Mouse (Mus musculus): Measurements from ENCODE around the gene Slc25a33. TPM values are rescaled to one million over a fixed set of nuclear protein-coding genes. Genes with fewer than 3 reads are reported as not detected.

Gene Slc25a33
- polyA plus RNA-seq, 1 experiment: 7.2 TPM

GRCm38 (mm10) chr4:149796567-149797219 is 22.6 kb upstream of the Slc25a33 start:
- Histone ChIP-seq H3K4me1 (replicated peaks; ENCODE audit: control insufficient read depth, insufficient read depth, low read length) (peaks cover 5% of the 10 kb centered on the region), H3K27ac (ENCODE audit: control insufficient read depth, insufficient read depth, low read length) (no peak overlapping the region), H3K36me3 (ENCODE audit: control insufficient read depth, insufficient read depth, low read length) (no peaks in the 10 kb centered on the region), H3K4me3 (ENCODE audit: control insufficient read depth, insufficient read depth, low read length) (no peak overlapping the region), H3K27me3 (ENCODE audit: control insufficient read depth, insufficient read depth, low read length) (no peaks in the 10 kb centered on the region)
- WGBS: 91% methylated on average over 14 of the region's 14 CpGs
- no peak for DNase-seq
- no peak for TF ChIP-seq POLR2A (IDR thresholded peaks at IDR 0.05; ENCODE audit: control insufficient read depth, extremely low read depth, insufficient read depth, low read length, poor library complexity)
- TF ChIP-seq CTCF (IDR thresholded peaks at IDR 0.05; ENCODE audit: borderline replicate concordance, control insufficient read depth, extremely low read depth, insufficient read depth, low read length, poor library complexity): no peak

- H3K27ac ChIP-seq (ENCODE audit: control insufficient read depth, insufficient read depth, low read length): no peak overlapping the region
These were observed 20.9 kb upstream of the Slc25a33 start for GRCm38 (mm10) chr4:149794966-149795477.

GRCm38 (mm10) chr4:149794010-149794338 is 19.9 kb upstream of the Slc25a33 start:
- TF ChIP-seq CTCF (IDR thresholded peaks at IDR 0.05; ENCODE audit: borderline replicate concordance, control insufficient read depth, extremely low read depth, insufficient read depth, low read length, poor library complexity): no peak
- no peak for TF ChIP-seq POLR2A (IDR thresholded peaks at IDR 0.05; ENCODE audit: control insufficient read depth, extremely low read depth, insufficient read depth, low read length, poor library complexity)
- no peaks in the 10 kb centered on the region for H3K27me3 ChIP-seq (ENCODE audit: control insufficient read depth, insufficient read depth, low read length)
- no peak overlapping the region for H3K4me3 ChIP-seq (ENCODE audit: control insufficient read depth, insufficient read depth, low read length)
- no peaks in the 10 kb centered on the region for H3K36me3 ChIP-seq (ENCODE audit: control insufficient read depth, insufficient read depth, low read length)
- DNase-seq: no peak
- H3K4me1 ChIP-seq (replicated peaks; ENCODE audit: control insufficient read depth, insufficient read depth, low read length): peaks cover 5% of the 10 kb centered on the region
- H3K27ac ChIP-seq (ENCODE audit: control insufficient read depth, insufficient read depth, low read length): no peak overlapping the region
- WGBS: 82% methylated on average over 8 of the region's 8 CpGs

More at GRCm38 (mm10) chr4:149794966-149795477, 20.9 kb upstream of the Slc25a33 start:
- Histone ChIP-seq H3K36me3 (ENCODE audit: control insufficient read depth, insufficient read depth, low read length) (no peaks in the 10 kb centered on the region), H3K27me3 (ENCODE audit: control insufficient read depth, insufficient read depth, low read length) (no peaks in the 10 kb centered on the region), H3K4me3 (ENCODE audit: control insufficient read depth, insufficient read depth, low read length) (no peak overlapping the region), H3K4me1 (replicated peaks; ENCODE audit: control insufficient read depth, insufficient read depth, low read length) (peaks cover 5% of the 10 kb centered on the region)
- TF ChIP-seq CTCF (IDR thresholded peaks at IDR 0.05; ENCODE audit: borderline replicate concordance, control insufficient read depth, extremely low read depth, insufficient read depth, low read length, poor library complexity): no peak
- no peak for TF ChIP-seq POLR2A (IDR thresholded peaks at IDR 0.05; ENCODE audit: control insufficient read depth, extremely low read depth, insufficient read depth, low read length, poor library complexity)
- no peak for DNase-seq
- 89% methylated on average over 7 of the region's 7 CpGs for WGBS

GRCm38 (mm10) chr4:149793156-149794009 is 19.3 kb upstream of the Slc25a33 start:
- peaks cover 5% of the 10 kb centered on the region for H3K4me1 ChIP-seq (replicated peaks; ENCODE audit: control insufficient read depth, insufficient read depth, low read length)
- H3K4me3 ChIP-seq (ENCODE audit: control insufficient read depth, insufficient read depth, low read length): no peak overlapping the region
- no peak for TF ChIP-seq POLR2A (IDR thresholded peaks at IDR 0.05; ENCODE audit: control insufficient read depth, extremely low read depth, insufficient read depth, low read length, poor library complexity)
- TF ChIP-seq CTCF (IDR thresholded peaks at IDR 0.05; ENCODE audit: borderline replicate concordance, control insufficient read depth, extremely low read depth, insufficient read depth, low read length, poor library complexity): no peak
- peak; percentile 70 for DNase-seq
- 37% methylated on average over 13 of the region's 13 CpGs for WGBS
- no peak overlapping the region for H3K27ac ChIP-seq (ENCODE audit: control insufficient read depth, insufficient read depth, low read length)
- H3K36me3 ChIP-seq (ENCODE audit: control insufficient read depth, insufficient read depth, low read length): no peaks in the 10 kb centered on the region
- no peaks in the 10 kb centered on the region for H3K27me3 ChIP-seq (ENCODE audit: control insufficient read depth, insufficient read depth, low read length)

- Histone ChIP-seq H3K4me1 (replicated peaks; ENCODE audit: control insufficient read depth, insufficient read depth, low read length) (peaks cover 5% of the 10 kb centered on the region), H3K27ac (ENCODE audit: control insufficient read depth, insufficient read depth, low read length) (no peak overlapping the region)
- 24% methylated on average over 10 of the region's 10 CpGs for WGBS
These were observed 18.2 kb upstream of the Slc25a33 start for GRCm38 (mm10) chr4:149792159-149792800.

GRCm38 (mm10) chr4:149791470-149791869 is 17.4 kb upstream of the Slc25a33 start:
- H3K27ac ChIP-seq (ENCODE audit: control insufficient read depth, insufficient read depth, low read length): no peak overlapping the region
- 92% methylated on average over 4 of the region's 4 CpGs for WGBS

More at GRCm38 (mm10) chr4:149792159-149792800, 18.2 kb upstream of the Slc25a33 start:
- H3K36me3 ChIP-seq (ENCODE audit: control insufficient read depth, insufficient read depth, low read length): no peaks in the 10 kb centered on the region
- H3K27me3 ChIP-seq (ENCODE audit: control insufficient read depth, insufficient read depth, low read length): no peaks in the 10 kb centered on the region
- DNase-seq: no peak
- H3K4me3 ChIP-seq (ENCODE audit: control insufficient read depth, insufficient read depth, low read length): no peak overlapping the region
- TF ChIP-seq POLR2A (IDR thresholded peaks at IDR 0.05; ENCODE audit: control insufficient read depth, extremely low read depth, insufficient read depth, low read length, poor library complexity): no peak
- TF ChIP-seq CTCF (IDR thresholded peaks at IDR 0.05; ENCODE audit: borderline replicate concordance, control insufficient read depth, extremely low read depth, insufficient read depth, low read length, poor library complexity): no peak

More at GRCm38 (mm10) chr4:149791470-149791869, 17.4 kb upstream of the Slc25a33 start:
- DNase-seq: no peak
- Histone ChIP-seq H3K4me3 (ENCODE audit: control insufficient read depth, insufficient read depth, low read length) (no peak overlapping the region), H3K4me1 (replicated peaks; ENCODE audit: control insufficient read depth, insufficient read depth, low read length) (peaks cover 5% of the 10 kb centered on the region), H3K36me3 (ENCODE audit: control insufficient read depth, insufficient read depth, low read length) (no peaks in the 10 kb centered on the region), H3K27me3 (ENCODE audit: control insufficient read depth, insufficient read depth, low read length) (no peaks in the 10 kb centered on the region)
- TF ChIP-seq CTCF (IDR thresholded peaks at IDR 0.05; ENCODE audit: borderline replicate concordance, control insufficient read depth, extremely low read depth, insufficient read depth, low read length, poor library complexity) (no peak), POLR2A (IDR thresholded peaks at IDR 0.05; ENCODE audit: control insufficient read depth, extremely low read depth, insufficient read depth, low read length, poor library complexity) (no peak)

Data from thymus, adult 2 months (tissue).